Mouse (Mus musculus): Measurements from ENCODE around the gene Phkg1.
"Not testable (repeated sequence)": the region's sequence is repeated elsewhere in the genome, so short reads cannot be mapped to it uniquely, and the experiment has no call there.

Gene Phkg1

DNA sequence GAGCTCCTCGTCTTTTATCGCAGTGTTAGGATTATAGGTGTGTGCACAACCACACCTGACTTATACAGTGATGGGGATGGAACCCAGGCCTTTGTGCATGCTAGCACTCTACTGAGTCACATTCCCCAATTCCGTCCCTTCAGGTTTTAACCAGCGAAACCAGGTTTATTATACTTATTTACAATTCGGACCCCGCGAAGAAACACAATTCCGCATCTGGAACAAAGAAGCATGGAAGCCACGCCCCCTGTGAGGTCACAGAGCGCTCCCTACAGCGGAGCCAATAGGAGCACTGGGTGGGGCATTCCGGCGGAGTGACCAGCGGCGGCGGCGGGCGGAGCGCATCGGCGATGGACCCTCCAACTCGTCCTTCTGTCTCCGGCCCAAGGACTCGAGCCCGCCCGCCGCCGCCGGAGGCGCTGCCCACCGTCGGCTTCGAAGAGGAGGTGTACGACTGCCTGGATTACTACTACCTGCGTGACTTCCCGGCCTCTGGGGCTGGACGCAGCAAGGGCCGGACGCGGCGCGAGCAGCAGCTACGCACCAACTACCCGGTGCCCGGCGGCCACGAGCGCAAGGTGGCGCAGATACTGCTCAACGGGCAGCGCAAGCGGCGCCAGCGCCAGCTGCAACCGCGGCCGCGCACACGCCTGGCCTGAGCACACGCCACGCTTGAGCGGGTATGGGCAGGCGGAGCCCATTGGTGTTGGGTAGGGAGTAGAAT, 10.1 kb upstream of the Phkg1 start, which contains the start of gene Nupr1l:
Nupr1l (plus strand) TSS at position 299 of the 724 bp plus-strand sequence.
- ATAC-seq (ENCODE audit: insufficient number of reproducible peaks, low FRiP score, low TSS enrichment): peak; percentile 98

DNA sequence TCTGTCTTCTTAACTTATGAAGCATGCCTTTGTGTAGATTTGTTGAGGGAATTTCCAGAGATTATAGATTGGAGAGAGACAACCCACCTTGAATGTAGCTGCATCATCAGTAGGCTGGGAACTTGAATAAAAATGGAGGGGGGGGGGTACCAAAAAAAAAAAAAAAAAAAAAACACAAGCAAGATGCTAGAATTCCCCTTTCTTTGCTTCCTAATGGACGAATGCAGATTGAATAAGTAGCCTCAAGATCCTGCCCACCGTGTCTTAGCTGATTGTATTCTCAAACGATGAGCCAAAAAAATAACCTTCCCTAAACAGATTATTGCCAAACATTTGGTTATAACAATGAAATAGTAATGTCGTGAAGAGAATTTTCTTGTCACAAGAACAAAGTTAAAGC, 9.4 kb upstream of the Phkg1 start:
- no peak for ATAC-seq (ENCODE audit: insufficient number of reproducible peaks, low FRiP score, low TSS enrichment)

DNA sequence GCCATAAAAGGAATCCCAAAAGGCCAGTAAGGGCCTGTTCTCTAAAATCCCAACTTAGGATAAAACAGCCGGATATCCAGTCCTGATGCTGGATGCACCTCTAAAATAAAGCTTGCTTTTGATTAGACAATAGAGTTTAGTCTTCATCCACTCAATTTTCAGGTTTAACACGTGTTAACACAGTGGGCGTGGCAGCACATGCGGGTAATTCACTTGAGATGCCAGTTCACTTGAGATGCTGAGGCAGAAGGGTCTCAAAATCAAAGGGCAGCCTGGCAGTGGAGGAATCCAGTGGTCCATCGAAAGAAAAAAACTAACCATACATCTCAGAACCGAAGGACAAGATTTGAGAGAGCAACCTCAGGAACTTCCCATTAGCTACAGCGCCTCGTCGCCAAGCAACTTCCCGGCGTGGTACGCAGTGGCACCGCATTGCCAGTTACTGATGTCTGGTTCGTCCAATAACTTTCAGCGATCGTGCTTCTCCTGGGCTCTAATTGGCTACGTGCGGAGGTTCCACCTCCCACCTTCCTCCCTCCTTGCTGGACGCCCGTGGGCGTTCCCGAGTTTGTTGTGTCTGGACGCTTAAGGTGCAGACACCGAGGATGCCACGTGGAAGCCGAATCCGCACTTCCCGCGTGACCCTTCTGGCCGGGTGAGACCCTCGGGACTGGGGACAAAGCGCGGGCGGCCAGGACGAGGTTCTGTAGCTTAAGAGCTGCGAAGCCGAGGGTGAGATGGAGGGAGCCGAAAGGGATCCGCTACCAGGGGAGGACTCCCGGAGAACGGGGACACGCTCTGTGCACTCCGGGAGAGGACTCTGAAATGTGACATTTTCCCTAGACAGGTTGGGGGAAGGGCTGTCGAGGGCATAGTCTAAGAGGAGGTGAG, 2.9 kb downstream of the Phkg1 start, which contains the start of gene Zbed5:
Zbed5 (plus strand) TSS at position 526 of the 891 bp plus-strand sequence.
- ATAC-seq (ENCODE audit: insufficient number of reproducible peaks, low FRiP score, low TSS enrichment): peak; percentile 99

DNA sequence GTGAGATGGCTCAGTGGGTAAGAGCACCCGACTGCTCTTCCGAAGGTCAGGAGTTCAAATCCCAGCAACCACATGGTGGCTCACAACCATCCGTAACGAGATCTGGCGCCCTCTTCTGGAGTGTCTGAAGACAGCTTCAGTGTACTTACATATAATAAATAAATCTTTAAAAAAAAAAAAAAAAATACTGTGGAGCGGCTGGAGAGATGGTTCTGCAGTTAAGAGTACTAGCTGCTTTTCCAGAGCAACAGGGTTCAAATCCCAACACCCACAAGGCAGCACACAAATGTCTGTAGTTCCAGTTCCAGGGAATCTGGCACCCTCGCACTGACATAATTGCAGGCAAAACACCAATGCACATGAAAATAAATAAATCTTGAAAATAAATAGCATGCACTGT, 8.0 kb downstream of the Phkg1 start:
- not testable (repeated sequence) for ATAC-seq (ENCODE audit: insufficient number of reproducible peaks, low FRiP score, low TSS enrichment)

DNA sequence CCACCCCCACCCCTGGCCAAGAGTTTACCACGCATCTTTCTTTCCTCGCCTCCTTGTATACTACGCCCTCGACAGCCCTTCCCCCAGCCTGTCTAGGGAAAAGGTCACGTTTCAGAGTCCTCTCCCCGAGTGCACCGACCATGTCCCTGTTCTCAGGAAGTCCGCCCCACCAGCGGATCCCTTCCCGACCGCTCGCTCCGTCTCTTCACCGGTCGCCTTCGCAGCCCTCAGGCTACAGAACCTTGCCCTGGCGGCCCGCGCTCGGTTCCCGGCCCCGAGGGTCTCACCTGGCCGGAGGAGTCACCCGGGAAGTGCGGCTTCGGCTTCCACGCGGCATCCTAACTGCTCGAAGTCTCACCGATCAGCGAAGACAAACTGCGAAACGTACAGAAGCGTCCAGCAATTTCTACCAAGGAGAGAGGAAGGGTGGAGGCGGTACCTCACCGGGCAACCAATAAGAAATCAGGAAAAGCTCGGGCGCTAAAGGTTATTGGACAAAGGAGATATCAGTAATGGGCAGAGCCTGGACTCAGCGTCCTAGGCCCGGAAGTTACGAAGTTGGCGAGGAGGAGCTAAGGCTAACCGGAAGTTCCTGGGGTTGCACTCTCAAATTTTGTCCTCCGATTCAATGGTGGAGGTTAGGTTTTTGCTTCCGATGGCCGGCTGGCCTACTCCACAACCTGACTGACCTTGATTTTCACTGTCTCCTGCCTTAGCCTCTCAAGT, 11.3 kb downstream of the Phkg1 start, which contains the start of gene Chchd2:
Chchd2 (minus strand) TSS at position 560 of the 726 bp plus-strand sequence.
- peak; percentile 100 for ATAC-seq (ENCODE audit: insufficient number of reproducible peaks, low FRiP score, low TSS enrichment)

DNA sequence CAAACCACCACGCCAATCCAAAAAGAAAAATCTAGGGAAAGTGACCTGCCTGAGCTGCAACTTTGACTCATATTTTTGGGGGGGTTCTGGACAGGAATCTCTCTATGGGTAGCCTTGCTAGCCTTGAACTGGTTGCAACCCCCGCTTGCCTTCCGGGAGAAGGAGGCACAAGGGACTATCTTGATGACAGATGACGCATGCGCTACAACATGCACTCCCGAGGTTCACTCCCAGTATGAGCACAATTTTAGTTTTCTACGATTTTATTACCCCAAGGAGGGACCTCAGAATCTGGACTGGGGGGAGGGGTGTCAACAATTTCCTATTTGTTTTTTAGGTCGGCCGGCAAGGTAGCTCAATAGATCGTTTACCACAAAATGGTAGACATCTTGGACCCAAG, 12.1 kb downstream of the Phkg1 start:
- no peak for ATAC-seq (ENCODE audit: insufficient number of reproducible peaks, low FRiP score, low TSS enrichment)

DNA sequence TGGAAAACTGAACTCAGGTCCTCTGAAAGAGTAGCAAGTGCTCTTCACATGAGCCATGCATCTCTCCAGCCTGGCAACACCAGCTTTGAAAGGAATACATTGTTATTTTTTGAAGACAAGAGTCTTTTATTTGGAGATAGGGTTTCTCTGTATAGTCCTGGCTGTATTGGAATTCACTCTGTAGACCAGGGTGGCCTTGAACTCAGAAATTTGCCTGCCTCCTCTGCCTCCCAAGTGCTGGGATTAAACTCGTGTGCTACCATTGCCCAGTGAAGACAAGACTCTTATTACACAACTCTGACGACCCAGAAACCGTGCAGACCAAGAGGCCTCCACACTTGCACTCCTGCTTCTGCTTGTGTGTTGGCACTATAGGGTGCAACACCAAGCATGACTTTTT, 18.5 kb downstream of the Phkg1 start:
- no peak for ATAC-seq (ENCODE audit: insufficient number of reproducible peaks, low FRiP score, low TSS enrichment)

DNA sequence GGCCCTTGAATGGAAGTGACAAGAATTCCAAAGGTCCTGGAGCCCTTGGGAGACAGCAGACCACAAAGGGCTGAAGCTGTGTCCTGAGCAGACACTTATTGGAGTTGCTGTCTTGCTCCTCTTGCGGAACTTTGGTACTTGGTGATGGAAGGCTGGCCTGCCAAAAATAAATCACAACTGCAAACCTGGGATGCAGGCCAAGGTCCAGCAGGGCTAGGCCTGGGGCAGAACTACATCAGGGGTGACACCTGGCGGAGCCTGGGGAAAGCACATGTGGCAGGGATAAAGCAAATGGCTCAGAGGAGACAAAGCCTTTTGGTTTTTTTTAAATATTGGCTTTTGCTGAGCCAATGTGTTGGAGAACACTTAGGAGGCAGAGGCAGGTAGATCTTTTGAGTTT, 19.4 kb downstream of the Phkg1 start:
- ATAC-seq (ENCODE audit: insufficient number of reproducible peaks, low FRiP score, low TSS enrichment): no peak

DNA sequence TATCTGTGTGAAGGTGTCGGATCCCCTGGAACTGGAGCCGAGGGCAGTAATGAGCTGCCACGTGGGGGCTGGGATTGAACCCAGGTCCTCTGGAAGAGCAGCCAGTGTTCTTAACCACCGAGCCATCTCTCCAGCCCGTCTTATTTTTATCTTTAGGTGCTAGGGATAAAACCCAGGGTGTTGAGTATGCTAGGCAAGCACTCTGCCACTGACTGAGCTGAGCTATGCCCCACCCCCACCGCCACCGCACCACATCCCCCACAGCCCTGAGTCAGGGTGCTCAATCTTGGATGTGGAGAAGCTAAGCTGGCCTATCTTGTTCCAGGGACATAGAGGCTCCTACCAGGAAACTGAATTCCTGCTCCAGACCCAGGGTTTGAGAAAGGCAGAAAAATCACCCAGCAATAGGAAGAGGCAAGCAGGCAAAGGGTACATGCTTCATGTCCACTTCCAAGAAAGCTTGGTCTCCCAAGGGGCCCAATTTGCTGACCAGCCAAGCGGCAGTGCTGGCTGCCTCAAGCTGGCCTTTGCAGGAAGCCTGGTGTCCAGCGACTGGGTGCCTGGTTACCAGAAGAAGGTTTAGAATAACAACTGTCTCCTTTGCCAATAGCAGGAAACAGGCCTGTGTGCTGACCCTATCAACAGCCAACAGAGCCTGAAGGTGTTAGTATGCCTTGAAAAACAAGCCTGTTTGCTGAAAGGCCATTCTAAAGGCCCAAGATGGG, 20.5 kb downstream of the Phkg1 start:
- ATAC-seq (ENCODE audit: insufficient number of reproducible peaks, low FRiP score, low TSS enrichment): no peak

DNA sequence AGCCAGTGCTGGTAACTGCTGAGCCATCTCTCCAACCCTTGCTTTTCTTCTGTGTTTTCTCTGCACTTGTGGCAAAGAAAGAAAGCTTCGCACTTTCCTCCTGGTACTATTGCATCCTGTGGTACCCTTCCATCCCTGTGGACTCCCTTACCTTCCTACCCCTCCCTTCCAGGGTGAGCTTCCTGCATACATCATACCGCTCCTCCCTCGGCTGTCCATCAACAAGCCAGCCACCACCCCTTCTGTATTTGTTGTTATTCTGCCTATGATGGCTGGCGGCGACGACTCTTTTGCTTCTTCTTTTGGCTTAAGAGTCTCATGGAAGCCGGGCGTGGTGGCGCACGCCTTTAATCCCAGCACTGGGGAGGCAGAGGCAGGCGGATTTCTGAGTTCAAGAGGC, 23.3 kb downstream of the Phkg1 start:
- no peak for ATAC-seq (ENCODE audit: insufficient number of reproducible peaks, low FRiP score, low TSS enrichment)

DNA sequence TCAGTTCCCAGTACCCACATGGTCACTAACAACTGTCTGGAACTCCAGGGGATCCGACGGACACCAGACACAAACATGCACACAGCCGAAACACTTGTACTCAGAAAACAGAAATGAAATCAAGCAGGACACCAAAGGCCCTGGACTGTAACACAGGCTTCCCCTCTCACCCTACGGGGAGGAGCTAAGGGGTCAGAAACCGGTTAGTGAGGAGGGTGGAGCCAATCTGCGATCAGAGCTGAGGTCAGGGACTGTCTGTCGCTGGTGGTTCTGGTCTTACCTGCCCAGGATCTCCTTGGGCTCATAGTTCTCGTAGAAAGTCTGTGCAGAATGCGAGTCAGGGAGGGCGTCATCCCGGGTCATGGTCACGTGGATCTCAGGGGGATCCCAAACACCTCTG, 24.4 kb downstream of the Phkg1 start:
- ATAC-seq (ENCODE audit: insufficient number of reproducible peaks, low FRiP score, low TSS enrichment): no peak

DNA sequence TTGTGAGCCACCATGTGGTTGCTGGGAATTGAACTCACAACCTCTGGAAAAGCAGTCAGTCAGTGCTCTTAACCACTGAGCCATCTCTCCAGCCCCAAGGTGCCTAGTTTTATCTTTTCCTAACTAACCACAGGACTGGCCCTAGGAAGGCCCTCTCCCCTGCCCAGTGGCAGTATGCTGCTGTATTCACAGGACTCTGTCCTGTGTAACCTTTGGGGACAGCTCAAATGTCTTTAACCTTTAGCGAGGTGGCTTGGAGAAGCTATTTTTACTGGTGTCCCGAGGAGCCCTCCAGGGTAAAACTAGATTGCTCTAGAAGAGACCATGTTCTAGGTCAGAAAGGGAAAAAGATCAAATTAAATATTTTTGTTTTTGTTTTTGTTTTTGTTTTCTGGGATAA, 27.1 kb downstream of the Phkg1 start:
- ATAC-seq (ENCODE audit: insufficient number of reproducible peaks, low FRiP score, low TSS enrichment): no peak

DNA sequence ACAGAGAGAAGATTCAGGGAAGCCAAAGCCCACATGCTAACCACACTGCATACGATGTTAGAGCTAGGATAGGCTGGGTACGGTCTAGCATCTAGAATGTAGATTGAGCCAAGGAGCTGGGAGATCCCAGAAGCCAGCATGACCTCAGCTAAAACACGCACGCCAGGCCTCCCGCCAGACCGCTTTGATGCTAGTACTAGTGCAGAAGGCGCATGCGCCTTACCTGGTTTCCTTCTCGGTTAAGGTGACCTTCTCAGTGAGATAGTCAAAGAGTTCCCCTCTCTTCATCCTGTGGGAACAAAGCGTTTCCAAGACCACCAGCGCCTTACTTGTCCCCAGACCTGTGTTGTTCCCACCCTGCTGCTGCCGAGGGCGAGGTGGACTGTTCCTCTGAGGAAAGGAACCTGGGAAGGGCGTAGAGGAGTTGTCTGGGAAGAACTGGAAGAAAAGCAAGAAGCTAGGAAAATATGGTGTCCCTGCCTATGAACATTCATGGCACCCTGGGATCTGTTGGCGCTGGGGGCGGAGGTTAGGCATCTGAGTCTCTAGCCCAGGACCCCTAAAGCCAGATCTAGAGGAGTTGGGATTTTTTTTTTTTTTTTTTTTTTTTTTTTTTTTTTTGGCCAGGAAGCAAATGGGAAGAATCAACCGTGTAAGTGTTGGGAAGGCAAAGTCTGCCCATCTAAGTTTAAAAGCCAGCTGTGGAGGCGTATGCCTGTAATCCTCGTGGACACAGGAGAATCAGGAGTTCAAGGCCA, 28.9 kb downstream of the Phkg1 start:
- ATAC-seq (ENCODE audit: insufficient number of reproducible peaks, low FRiP score, low TSS enrichment): no peak

DNA sequence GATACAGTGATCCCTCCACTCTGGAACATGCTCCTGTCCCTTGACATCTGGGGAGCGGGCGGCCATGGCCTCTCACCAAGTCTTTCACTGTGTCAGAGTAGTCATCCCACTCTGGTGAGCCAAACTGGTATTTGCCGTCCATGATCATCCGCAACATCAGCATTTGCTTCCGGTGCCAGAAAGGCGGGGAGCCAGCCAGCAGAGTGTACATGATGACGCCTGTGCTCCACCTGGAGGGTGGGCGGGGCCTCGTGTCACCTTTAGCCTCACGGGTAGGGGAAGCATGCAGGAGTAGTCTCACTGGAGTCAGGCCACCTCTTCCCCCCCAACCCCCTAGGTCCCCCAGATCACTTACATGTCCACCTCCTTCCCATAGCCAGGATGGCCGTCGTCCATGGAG, 32.5 kb downstream of the Phkg1 start:
- ATAC-seq (ENCODE audit: insufficient number of reproducible peaks, low FRiP score, low TSS enrichment): no peak

DNA sequence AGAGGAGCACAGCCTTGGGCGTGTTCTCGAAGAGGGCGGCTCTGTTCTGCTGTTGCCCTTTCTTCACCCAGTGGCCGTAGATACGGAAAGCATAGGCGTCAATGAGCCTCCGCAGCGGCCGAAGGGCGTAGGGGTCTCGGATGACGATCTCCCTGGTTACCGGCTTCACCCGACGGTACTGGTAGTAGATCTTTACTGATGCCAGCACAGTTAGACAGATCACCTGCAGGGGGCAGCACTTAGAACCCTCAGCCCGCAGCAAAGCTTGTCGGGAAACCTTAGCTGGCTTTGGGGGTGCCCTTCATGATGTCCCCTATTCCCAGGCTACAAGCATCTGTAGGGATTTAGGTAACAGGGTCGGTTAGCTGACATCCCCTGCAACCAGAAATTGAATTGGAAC, 33.9 kb downstream of the Phkg1 start:
- ATAC-seq (ENCODE audit: insufficient number of reproducible peaks, low FRiP score, low TSS enrichment): no peak

DNA sequence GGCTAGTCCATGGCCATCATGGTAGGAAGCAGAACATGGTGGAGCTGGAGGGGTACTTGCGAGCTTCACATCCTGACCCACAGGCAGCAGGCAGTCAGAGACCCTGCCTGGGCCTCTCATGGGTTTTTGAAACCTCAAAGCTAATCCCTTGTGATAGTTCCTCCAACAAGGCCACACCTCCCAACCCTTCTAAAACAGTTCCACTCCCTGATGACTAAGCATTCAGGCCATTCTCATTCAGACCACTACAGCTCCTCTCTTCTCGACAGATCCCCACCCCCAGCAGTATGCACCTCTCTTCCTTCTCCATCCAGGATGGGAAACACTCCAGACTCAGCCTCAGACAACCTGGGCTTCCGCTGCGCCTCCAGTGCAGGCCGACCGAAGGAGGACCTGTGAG, 36.0 kb downstream of the Phkg1 start:
- ATAC-seq (ENCODE audit: insufficient number of reproducible peaks, low FRiP score, low TSS enrichment): no peak

DNA sequence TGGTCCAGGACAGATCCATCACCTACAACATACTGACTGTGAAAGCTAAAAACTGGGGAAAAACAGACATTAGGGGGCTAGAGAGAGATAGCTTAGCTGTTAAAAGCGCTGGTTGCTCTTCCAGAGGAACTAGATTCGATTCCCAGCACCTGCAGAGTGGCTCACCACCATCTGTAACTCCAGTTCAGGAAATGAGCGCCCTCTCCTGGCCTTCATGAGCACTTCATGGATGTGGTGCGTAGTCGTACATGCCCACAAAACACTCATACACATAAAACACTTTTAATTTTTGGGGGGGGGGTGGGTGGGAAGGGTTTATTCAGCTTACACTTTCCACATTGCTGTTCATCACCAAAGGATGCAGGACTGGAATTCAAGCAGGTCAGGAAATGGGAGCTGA, 41.9 kb downstream of the Phkg1 start:
- ATAC-seq (ENCODE audit: insufficient number of reproducible peaks, low FRiP score, low TSS enrichment): no peak

DNA sequence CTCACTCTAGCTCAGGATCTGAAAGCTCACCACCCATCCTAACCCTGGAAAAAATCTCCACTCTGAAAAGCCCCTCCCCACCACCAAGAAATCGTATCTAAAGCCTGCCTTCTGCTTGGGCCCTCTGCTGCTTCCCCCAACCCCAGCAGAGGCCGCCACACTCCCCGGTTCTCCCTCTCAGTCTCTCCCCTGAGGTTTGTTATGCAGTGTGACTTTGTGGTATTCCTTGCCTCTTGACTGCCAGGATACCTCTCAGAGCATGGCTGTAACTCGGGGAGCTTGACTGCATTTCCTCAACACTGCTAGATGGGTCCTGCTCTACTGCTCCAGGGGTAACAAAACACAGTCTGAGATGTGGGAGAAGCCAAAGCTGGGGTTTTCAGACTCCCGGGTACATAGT, 43.2 kb downstream of the Phkg1 start:
- no peak for ATAC-seq (ENCODE audit: insufficient number of reproducible peaks, low FRiP score, low TSS enrichment)

DNA sequence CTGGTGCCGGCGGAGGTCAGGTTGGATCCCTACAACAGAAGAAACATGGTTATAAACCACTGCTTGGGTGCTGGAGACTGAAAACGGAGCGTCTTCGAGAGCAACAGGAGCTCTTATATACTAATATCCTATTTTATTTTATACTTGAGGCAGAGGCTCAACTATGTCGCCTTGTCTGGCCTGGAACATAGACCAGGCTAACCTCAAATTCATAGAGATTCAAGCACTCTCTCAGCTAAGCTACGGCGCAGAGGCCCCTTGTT, 50.9 kb downstream of the Phkg1 start:
- no peak for ATAC-seq (ENCODE audit: insufficient number of reproducible peaks, low FRiP score, low TSS enrichment)
